Mouse (Mus musculus): ENCODE data around the gene Trim65. TPM values are rescaled to one million over a fixed set of nuclear protein-coding genes. Genes with fewer than 3 reads are reported as not detected.
A peak's percentile ranks its signal among the peaks of the same experiment; 100 is the strongest.

The Trim65 gene
- polyA plus RNA-seq, 2 experiments: 0.83 to 1.4 TPM

GRCm38 (mm10) chr11:116117241-116117640 is 13.7 kb downstream of the Trim65 start:
- Histone ChIP-seq H3K36me3 (replicated peaks; ENCODE audit: control insufficient read depth, insufficient read depth, low read depth) (no peaks in the 10 kb centered on the region), H3K4me3 (ENCODE audit: insufficient read depth in 1 of 2, low read depth in 2 of 2, low read length in 2 of 2) (no peak overlapping the region), H3K4me1 (replicated peaks; ENCODE audit: control insufficient read depth in 2 of 2, insufficient read depth in 2 of 2, low read length in 1 of 2) (peaks cover 0 to 2% of the 10 kb centered on the region in 2 experiments; a peak in 2 of 4 replicates), H3K27me3 (ENCODE audit: control insufficient read depth, insufficient read depth, low read length) (no peaks in the 10 kb centered on the region), H3K9me3 (ENCODE audit: control insufficient read depth, low read length) (no peaks in the 10 kb centered on the region), H3K9ac (replicated peaks) (no peak overlapping the region), H3K27ac (no peak overlapping the region), H3K4me2 (ENCODE audit: low read depth) (no peak overlapping the region)
- DNase-seq (ENCODE audit: low read depth in 3 of 3, low spot score in 3 of 3) (no peak), ATAC-seq (ENCODE audit: insufficient read depth) (no peak)
- WGBS (ENCODE audit: insufficient replicate concordance): 45% methylated on average over 12 of the region's 12 CpGs
- TF ChIP-seq EP300 (IDR thresholded peaks at IDR 0.05; ENCODE audit: low read depth) (no peak), CTCF (IDR thresholded peaks at IDR 0.05; ENCODE audit: low read depth) (no peak)

GRCm38 (mm10) chr11:116111611-116112203 is 19.2 kb downstream of the Trim65 start:
- ATAC-seq (ENCODE audit: insufficient read depth): no peak
- TF ChIP-seq CTCF (IDR thresholded peaks at IDR 0.05; ENCODE audit: low read depth): no peak
- TF ChIP-seq EP300 (IDR thresholded peaks at IDR 0.05; ENCODE audit: low read depth): no peak
- WGBS (ENCODE audit: insufficient replicate concordance): 82% methylated on average over 19 of the region's 19 CpGs

GRCm38 (mm10) chr11:116111067-116111466 is 19.9 kb downstream of the Trim65 start:
- WGBS (ENCODE audit: insufficient replicate concordance): 67% methylated on average over 4 of the region's 4 CpGs
- TF ChIP-seq EP300 (IDR thresholded peaks at IDR 0.05; ENCODE audit: low read depth): no peak
- no peak for TF ChIP-seq CTCF (IDR thresholded peaks at IDR 0.05; ENCODE audit: low read depth)
- no peak for ATAC-seq (ENCODE audit: insufficient read depth)
- Histone ChIP-seq H3K4me3 (ENCODE audit: insufficient read depth in 1 of 2, low read depth in 2 of 2, low read length in 2 of 2) (no peak overlapping the region), H3K36me3 (replicated peaks; ENCODE audit: control insufficient read depth, insufficient read depth, low read depth) (no peaks in the 10 kb centered on the region), H3K4me2 (ENCODE audit: low read depth) (no peak overlapping the region), H3K4me1 (replicated peaks; ENCODE audit: control insufficient read depth in 2 of 2, insufficient read depth in 2 of 2, low read length in 1 of 2) (peaks cover 0 to 6% of the 10 kb centered on the region in 2 experiments; a peak in 3 of 4 replicates), H3K27ac (no peak overlapping the region), H3K27me3 (ENCODE audit: control insufficient read depth, insufficient read depth, low read length) (peaks cover 38% of the 10 kb centered on the region), H3K9me3 (ENCODE audit: control insufficient read depth, low read length) (no peaks in the 10 kb centered on the region), H3K9ac (replicated peaks) (no peak overlapping the region)
- DNase-seq (ENCODE audit: low read depth in 3 of 3, low spot score in 3 of 3): no peak

More at GRCm38 (mm10) chr11:116111611-116112203, 19.2 kb downstream of the Trim65 start:
- peaks cover 0 to 3% of the 10 kb centered on the region in 2 experiments; a peak in 2 of 4 replicates for H3K4me1 ChIP-seq (replicated peaks; ENCODE audit: control insufficient read depth in 2 of 2, insufficient read depth in 2 of 2, low read length in 1 of 2)
- H3K9ac ChIP-seq (replicated peaks): no peak overlapping the region
- no peak overlapping the region for H3K4me3 ChIP-seq (ENCODE audit: insufficient read depth in 1 of 2, low read depth in 2 of 2, low read length in 2 of 2)
- no peak for DNase-seq (ENCODE audit: low read depth in 3 of 3, low spot score in 3 of 3)
- H3K27ac ChIP-seq: no peak overlapping the region
- no peak overlapping the region for H3K4me2 ChIP-seq (ENCODE audit: low read depth)
- H3K9me3 ChIP-seq (ENCODE audit: control insufficient read depth, low read length): no peaks in the 10 kb centered on the region
- H3K36me3 ChIP-seq (replicated peaks; ENCODE audit: control insufficient read depth, insufficient read depth, low read depth): no peaks in the 10 kb centered on the region
- H3K27me3 ChIP-seq (ENCODE audit: control insufficient read depth, insufficient read depth, low read length): peaks cover 38% of the 10 kb centered on the region

- peaks cover 0 to 6% of the 10 kb centered on the region in 2 experiments; a peak in 3 of 4 replicates for H3K4me1 ChIP-seq (replicated peaks; ENCODE audit: control insufficient read depth in 2 of 2, insufficient read depth in 2 of 2, low read length in 1 of 2)
- ATAC-seq (ENCODE audit: insufficient read depth): 0 out of 2 replicates have a peak, but pooled peaks have one; percentile 11
These were observed 20.4 kb downstream of the Trim65 start for GRCm38 (mm10) chr11:116110540-116110939.

GRCm38 (mm10) chr11:116110131-116110530 is 20.8 kb downstream of the Trim65 start:
- peaks cover 0 to 6% of the 10 kb centered on the region in 2 experiments; a peak in 3 of 4 replicates for H3K4me1 ChIP-seq (replicated peaks; ENCODE audit: control insufficient read depth in 2 of 2, insufficient read depth in 2 of 2, low read length in 1 of 2)

More at GRCm38 (mm10) chr11:116110540-116110939, 20.4 kb downstream of the Trim65 start:
- no peak overlapping the region for H3K27ac ChIP-seq
- peaks cover 38% of the 10 kb centered on the region for H3K27me3 ChIP-seq (ENCODE audit: control insufficient read depth, insufficient read depth, low read length)
- H3K4me2 ChIP-seq (ENCODE audit: low read depth): peak overlapping the region; percentile 56
- 16% methylated on average over 10 of the region's 10 CpGs for WGBS (ENCODE audit: insufficient replicate concordance)
- H3K9ac ChIP-seq (replicated peaks): no peak overlapping the region
- TF ChIP-seq CTCF (IDR thresholded peaks at IDR 0.05; ENCODE audit: low read depth) (no peak), EP300 (IDR thresholded peaks at IDR 0.05; ENCODE audit: low read depth) (no peak)
- no peaks in the 10 kb centered on the region for H3K9me3 ChIP-seq (ENCODE audit: control insufficient read depth, low read length)
- peak overlapping the region in 1 of 2 experiments; percentile 50; a peak in 3 of 4 replicates for H3K4me3 ChIP-seq (ENCODE audit: insufficient read depth in 1 of 2, low read depth in 2 of 2, low read length in 2 of 2)
- no peaks in the 10 kb centered on the region for H3K36me3 ChIP-seq (replicated peaks; ENCODE audit: control insufficient read depth, insufficient read depth, low read depth)
- DNase-seq (ENCODE audit: low read depth in 3 of 3, low spot score in 3 of 3): no peak

More at GRCm38 (mm10) chr11:116110131-116110530, 20.8 kb downstream of the Trim65 start:
- H3K27ac ChIP-seq: no peak overlapping the region
- H3K36me3 ChIP-seq (replicated peaks; ENCODE audit: control insufficient read depth, insufficient read depth, low read depth): no peaks in the 10 kb centered on the region
- H3K9ac ChIP-seq (replicated peaks): no peak overlapping the region; the same call in 1 of the 2 replicates
- ATAC-seq (ENCODE audit: insufficient read depth): peak; percentile 36; the same call in 1 of the 2 replicates
- TF ChIP-seq CTCF (IDR thresholded peaks at IDR 0.05; ENCODE audit: low read depth): no peak
- TF ChIP-seq EP300 (IDR thresholded peaks at IDR 0.05; ENCODE audit: low read depth): no peak
- H3K27me3 ChIP-seq (ENCODE audit: control insufficient read depth, insufficient read depth, low read length): peaks cover 38% of the 10 kb centered on the region
- peak overlapping the region; percentile 56 for H3K4me2 ChIP-seq (ENCODE audit: low read depth)
- H3K9me3 ChIP-seq (ENCODE audit: control insufficient read depth, low read length): no peaks in the 10 kb centered on the region
- WGBS (ENCODE audit: insufficient replicate concordance): 3% methylated on average over 35 of the region's 35 CpGs
- no peak for DNase-seq (ENCODE audit: low read depth in 3 of 3, low spot score in 3 of 3)
- H3K4me3 ChIP-seq (ENCODE audit: insufficient read depth in 1 of 2, low read depth in 2 of 2, low read length in 2 of 2): peak overlapping the region; percentile 26 to 50
